Mouse (Mus musculus) lung, embryonic 15.5 days (tissue): ENCODE results near the gene Hoxc11. TPM values are rescaled to one million over a fixed set of nuclear protein-coding genes. Genes with fewer than 3 reads are reported as not detected.
A peak's percentile ranks its signal among the peaks of the same experiment; 100 is the strongest.

Experiments used
- ATAC-seq: fragments of 200-750 bp; cut with Nextera tagmentation; 2 replicates; pipeline ENCODE4 v1.8.0; 2017; ENCODE audit warnings: moderate number of reproducible peaks, borderline replicate concordance; ENCODE audit not compliant: low FRiP score, low TSS enrichment; ENCODE audit errors: extremely low read depth
- H3K27ac ChIP-seq: fragments of 300-500 bp; sonication (generic); 2 replicates; pipeline ENCODE4 v1.5.1; 2015; ENCODE audit warnings: moderate library complexity, mild to moderate bottlenecking, inconsistent platforms
- H3K27me3 ChIP-seq: fragments of 300-500 bp; sonication (generic); 2 replicates; pipeline ENCODE4 v1.6.1; 2015; ENCODE audit warnings: inconsistent platforms
- H3K36me3 ChIP-seq: fragments of 300-500 bp; sonication (generic); 2 replicates; pipeline ENCODE4 v1.6.1; 2015; ENCODE audit warnings: inconsistent platforms
- H3K4me1 ChIP-seq: fragments of 300-500 bp; sonication (generic); 2 replicates; pipeline ENCODE4 v1.6.1; 2015; ENCODE audit warnings: inconsistent platforms
- H3K4me2 ChIP-seq: fragments of 300-500 bp; sonication (generic); 2 replicates; pipeline ENCODE4 v1.6.1; 2015; ENCODE audit warnings: inconsistent platforms, mild to moderate bottlenecking, moderate library complexity
- H3K4me3 ChIP-seq: fragments of 300-500 bp; sonication (generic); 2 replicates; pipeline ENCODE4 v1.5.1; 2015; ENCODE audit warnings: mild to moderate bottlenecking, inconsistent platforms
- H3K9ac ChIP-seq: fragments of 300-500 bp; sonication (generic); 2 replicates; pipeline ENCODE4 v1.6.1; 2015; ENCODE audit warnings: inconsistent platforms
- H3K9me3 ChIP-seq: fragments of 300-500 bp; sonication (generic); 2 replicates; pipeline ENCODE4 v1.6.1; 2016; ENCODE audit warnings: inconsistent platforms
- WGBS: fragments of 180-500 bp; shearing (Covaris S2); methylation state at CpG from one replicate; pipeline ENCODE4 v1.1.7; 2015; 5-methylcytosine and 5-hydroxymethylcytosine counted together
- polyA plus RNA-seq: library from polyadenylated mRNA; unstranded; fragments of >200 nt; fragmentation: Nextera tagmentation; extraction: Ambion mirVana; gene quantifications from 2 replicates; pipeline ENCODE4 v1.2.1, GENCODE M21; 2015

Hoxc11 gene
- polyA plus RNA-seq, 1 experiment from 2014 or later, result not detected

DNA sequence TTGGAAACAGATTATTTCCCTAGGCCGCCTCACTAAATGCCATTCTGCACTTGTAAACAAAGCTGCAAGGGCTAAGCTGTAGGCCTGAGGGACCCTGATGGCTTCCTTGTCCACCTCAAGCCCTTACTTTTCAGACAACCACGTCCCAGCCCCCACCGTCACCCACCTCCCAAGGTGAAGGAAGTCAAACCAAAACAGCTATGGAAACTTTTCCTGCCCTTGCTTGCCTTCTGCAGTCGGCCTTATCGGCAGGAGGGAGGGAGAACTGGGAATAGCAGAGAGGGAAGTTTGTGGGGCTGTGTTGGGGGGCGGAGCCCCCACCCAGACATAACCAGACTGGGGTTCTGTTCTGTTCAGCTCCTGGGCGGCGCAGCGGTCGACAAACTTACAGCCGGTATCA, 38.0 kb downstream of the Hoxc11 start:
- under 1% methylated on average over 11 of the region's 11 CpGs for WGBS
- Histone ChIP-seq H3K36me3 (no peaks in the 10 kb centered on the region), H3K4me3 (no peak overlapping the region), H3K27ac (no peak overlapping the region), H3K4me2 (no peak overlapping the region), H3K9me3 (no peaks in the 10 kb centered on the region), H3K4me1 (0 out of 2 replicates have a peak, but pooled peaks cover 5% of the 10 kb centered on the region), H3K27me3 (peaks cover 98% of the 10 kb centered on the region), H3K9ac (no peak overlapping the region)
- ATAC-seq, result no peak

DNA sequence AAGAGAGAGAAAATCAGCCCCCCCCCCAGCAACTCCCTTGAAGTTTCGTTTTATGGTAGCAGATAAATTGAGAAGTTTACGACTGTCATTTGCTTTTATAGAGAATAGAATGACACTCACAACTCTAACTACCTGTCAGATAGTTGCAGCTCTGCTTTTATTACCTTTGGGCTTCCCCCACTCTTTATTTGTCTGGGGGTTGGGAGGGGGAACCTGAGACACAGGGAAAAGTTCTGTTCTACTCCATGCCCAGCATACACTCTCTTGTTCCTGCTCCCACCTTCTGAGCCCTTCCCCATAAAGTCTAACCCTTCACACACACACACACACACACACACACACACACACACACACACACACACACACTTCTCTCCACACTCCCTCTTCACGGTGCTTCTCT, 38.6 kb downstream of the Hoxc11 start:
- Histone ChIP-seq H3K4me1 (0 out of 2 replicates have a peak, but pooled peaks cover 5% of the 10 kb centered on the region), H3K4me3 (no peak overlapping the region), H3K36me3 (no peaks in the 10 kb centered on the region), H3K27ac (no peak overlapping the region), H3K9me3 (no peaks in the 10 kb centered on the region), H3K9ac (no peak overlapping the region), H3K27me3 (peaks cover 98% of the 10 kb centered on the region), H3K4me2 (no peak overlapping the region)
- no peak for ATAC-seq
- WGBS, result 3% methylated on average over 3 of the region's 3 CpGs

DNA sequence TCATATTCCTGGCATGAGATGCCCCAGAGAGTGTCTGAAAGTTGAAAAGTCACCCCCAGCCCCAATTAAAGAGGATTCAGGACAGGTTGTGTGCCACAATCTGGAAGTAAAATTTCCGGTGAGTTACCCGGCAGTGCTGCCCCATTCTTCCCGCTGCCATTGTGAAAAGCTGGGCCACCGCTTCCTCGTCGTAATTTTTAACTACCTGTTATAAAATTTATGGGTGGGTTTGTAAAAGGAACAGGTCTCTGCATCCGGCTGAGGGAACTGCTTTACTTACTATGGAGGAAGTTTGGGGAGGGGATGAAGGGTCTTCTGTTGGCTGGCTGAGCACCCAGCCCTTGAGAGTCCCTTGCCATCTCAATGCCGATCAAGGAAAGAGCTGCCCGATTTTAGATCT, 42.3 kb downstream of the Hoxc11 start:
- no peak overlapping the region for H3K4me2 ChIP-seq
- H3K4me1 ChIP-seq, result peaks cover 18% of the 10 kb centered on the region; the same call in 1 of the 2 replicates
- no peak overlapping the region for H3K4me3 ChIP-seq
- H3K9ac ChIP-seq, result no peak overlapping the region
- peaks cover 99% of the 10 kb centered on the region for H3K27me3 ChIP-seq
- H3K9me3 ChIP-seq, result no peaks in the 10 kb centered on the region
- no peaks in the 10 kb centered on the region for H3K36me3 ChIP-seq
- under 1% methylated on average over 9 of the region's 9 CpGs for WGBS
- no peak for ATAC-seq
- no peak overlapping the region for H3K27ac ChIP-seq

DNA sequence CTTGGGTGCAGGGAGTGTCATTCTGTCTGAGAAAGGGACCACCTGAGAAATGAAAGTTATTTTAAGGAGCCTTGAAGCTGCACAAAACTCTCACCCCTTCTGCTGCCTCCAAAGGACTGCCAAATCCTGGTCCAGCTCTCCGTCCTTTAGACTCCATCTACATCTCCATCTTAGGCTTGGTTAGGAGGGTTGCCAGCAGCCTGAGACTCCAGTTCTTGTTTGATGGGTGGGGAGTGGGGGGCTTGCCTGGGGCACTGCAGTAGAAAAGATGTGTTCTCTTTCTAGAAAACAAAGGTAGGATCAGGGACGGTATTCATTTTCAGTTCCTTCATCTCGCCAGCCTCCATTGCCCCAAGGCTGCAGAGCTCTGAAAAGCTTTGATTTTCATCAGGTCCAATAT, 43.2 kb downstream of the Hoxc11 start:
- 4% methylated on average over 3 of the region's 3 CpGs for WGBS
- H3K36me3 ChIP-seq, result no peaks in the 10 kb centered on the region
- no peak for ATAC-seq
- H3K27me3 ChIP-seq, result peaks cover 99% of the 10 kb centered on the region
- H3K9me3 ChIP-seq, result no peaks in the 10 kb centered on the region
- no peak overlapping the region for H3K4me3 ChIP-seq
- H3K9ac ChIP-seq, result no peak overlapping the region
- no peak overlapping the region for H3K4me2 ChIP-seq
- H3K4me1 ChIP-seq, result peaks cover 18% of the 10 kb centered on the region; the same call in 1 of the 2 replicates
- H3K27ac ChIP-seq, result no peak overlapping the region

DNA sequence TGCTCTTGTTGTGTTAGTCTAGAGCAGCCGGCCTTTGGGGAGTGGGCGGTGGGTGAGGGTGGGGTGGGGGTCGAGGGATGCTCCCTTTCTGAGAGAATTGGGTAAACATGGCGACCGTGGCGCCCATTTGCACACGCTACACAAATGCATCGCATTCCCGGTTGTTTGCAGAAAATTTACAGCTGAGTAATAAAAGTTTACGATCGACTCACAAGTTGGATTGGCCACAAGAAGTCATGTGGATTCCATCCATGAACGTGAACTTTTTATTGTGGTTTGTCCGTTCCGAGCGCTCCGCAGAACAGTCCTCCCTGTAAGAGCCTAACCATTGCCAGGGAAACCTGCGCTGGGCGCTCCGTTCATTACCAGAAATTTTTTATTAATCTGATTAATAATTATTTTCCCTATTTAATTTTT, 43.7 kb downstream of the Hoxc11 start, which contains the start of gene Hoxc6:
Gene Hoxc6, plus strand, starts transcription at position 319 of the 417 bp plus-strand sequence.
- H3K27ac ChIP-seq, result no peak within 1 kb of the TSS
- no peaks in the 10 kb centered on the region for H3K36me3 ChIP-seq
- no peaks in the 10 kb centered on the region for H3K9me3 ChIP-seq
- peaks cover 99% of the 10 kb centered on the region for H3K27me3 ChIP-seq
- no peak for ATAC-seq
- 2% methylated on average over 19 of the region's 19 CpGs for WGBS
- peak within 1 kb of the TSS; percentile 41 for H3K4me3 ChIP-seq
- peak within 1 kb of the TSS; percentile 60 for H3K4me2 ChIP-seq
- no peak within 1 kb of the TSS for H3K9ac ChIP-seq
- H3K4me1 ChIP-seq, result peaks cover 18% of the 10 kb centered on the region; the same call in 1 of the 2 replicates

DNA sequence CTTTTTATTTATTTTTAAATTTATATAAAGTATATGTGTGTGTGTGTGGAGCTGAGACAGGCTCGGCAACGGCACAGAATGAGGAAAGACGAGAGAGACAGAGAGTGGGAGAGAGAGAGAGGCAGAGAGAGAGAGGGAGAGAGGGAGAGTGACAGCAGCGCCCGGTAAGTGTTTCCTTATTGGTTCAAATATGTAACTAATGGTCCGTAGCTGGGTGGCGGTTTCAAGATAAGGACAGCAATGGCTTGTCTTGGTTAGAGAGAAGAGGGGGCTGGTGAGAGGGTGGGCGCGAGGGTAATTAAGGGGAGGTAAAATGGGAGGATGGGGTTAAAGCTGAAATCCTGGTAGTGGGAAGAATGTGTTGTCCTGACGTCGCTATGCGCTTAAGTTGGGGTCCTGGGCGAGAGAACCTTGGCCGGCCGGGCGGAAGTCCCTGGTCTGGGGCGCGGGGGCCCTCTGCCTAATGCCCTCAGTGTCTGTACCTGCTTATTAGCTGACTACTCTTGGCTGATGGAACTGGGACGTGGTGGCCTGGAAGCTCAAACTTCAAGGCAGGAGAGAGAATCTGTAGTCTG, 44.5 kb downstream of the Hoxc11 start:
- peak overlapping the region; percentile 60 for H3K4me2 ChIP-seq
- ATAC-seq, result 0 out of 2 replicates have a peak, but pooled peaks have one; percentile 20
- no peak overlapping the region for H3K27ac ChIP-seq
- no peak overlapping the region for H3K9ac ChIP-seq
- no peaks in the 10 kb centered on the region for H3K36me3 ChIP-seq
- H3K4me3 ChIP-seq, result peak overlapping the region; percentile 41
- H3K9me3 ChIP-seq, result no peaks in the 10 kb centered on the region
- H3K4me1 ChIP-seq, result peaks cover 18% of the 10 kb centered on the region; the same call in 1 of the 2 replicates
- peaks cover 100% of the 10 kb centered on the region for H3K27me3 ChIP-seq
- 1% methylated on average over 19 of the region's 19 CpGs for WGBS

DNA sequence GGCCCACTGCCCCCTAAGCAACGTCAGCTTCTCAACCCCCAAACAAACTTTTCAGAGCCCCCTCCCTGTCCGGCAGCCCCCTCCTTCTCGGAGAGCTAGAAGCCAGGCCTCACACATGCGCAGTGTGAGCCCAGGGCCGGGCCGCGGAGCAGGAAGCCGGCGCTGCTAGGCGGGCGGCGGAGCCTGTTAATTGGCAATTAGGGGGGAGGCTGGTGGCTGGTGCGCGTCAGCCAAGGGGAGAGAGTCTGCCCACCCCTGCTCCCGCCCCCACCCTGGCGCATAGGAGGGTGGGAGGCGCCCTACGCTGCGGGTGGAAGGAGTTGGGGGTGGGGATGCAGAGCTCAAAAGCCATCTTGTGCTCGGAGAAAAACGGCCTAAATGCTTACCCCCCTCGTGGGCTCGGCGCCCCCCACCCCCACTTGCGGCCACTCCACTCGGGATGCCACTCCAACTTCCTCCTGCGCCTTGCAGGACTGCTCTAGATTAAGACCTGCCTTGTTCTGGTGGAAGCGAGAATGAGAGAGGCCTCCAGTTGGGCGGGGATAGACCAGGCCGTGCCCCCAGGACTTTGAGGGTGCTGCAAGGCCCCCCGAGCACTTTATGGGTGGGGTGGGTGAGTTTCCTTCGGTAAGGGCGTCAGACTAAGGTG, 45.1 kb downstream of the Hoxc11 start:
- Histone ChIP-seq H3K27ac (no peak overlapping the region), H3K4me1 (peaks cover 18% of the 10 kb centered on the region; the same call in 1 of the 2 replicates), H3K4me2 (peak overlapping the region; percentile 60), H3K4me3 (peak overlapping the region; percentile 41), H3K36me3 (no peaks in the 10 kb centered on the region), H3K27me3 (peaks cover 100% of the 10 kb centered on the region), H3K9ac (no peak overlapping the region), H3K9me3 (no peaks in the 10 kb centered on the region)
- WGBS, result 1% methylated on average over 29 of the region's 33 CpGs
- ATAC-seq, result peak; percentile 48

DNA sequence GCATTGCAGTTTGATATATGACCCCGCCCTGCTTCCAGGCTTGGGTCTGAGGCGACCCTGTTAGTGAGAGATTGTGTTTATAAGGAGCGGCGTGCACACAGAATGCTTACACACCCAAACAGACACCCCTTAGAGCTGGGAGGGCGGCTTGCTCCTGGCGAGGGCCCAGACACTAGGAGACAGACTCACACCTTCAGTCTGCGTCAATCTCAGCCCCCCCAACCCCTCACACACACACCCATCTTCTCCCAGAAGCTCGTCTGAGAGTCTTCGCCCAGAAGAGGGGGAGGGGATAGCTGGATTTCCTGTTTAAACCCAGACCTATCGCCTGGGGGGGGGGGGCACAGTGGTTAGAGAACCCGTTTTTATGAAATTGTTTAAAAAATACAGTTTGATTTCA, 45.7 kb downstream of the Hoxc11 start:
- Histone ChIP-seq H3K4me1 (peaks cover 18% of the 10 kb centered on the region; the same call in 1 of the 2 replicates), H3K4me2 (peak overlapping the region; percentile 37; the same call in 1 of the 2 replicates), H3K4me3 (peak overlapping the region; percentile 9; the same call in 1 of the 2 replicates), H3K9me3 (no peaks in the 10 kb centered on the region), H3K36me3 (no peaks in the 10 kb centered on the region), H3K27ac (no peak overlapping the region), H3K9ac (no peak overlapping the region), H3K27me3 (peaks cover 100% of the 10 kb centered on the region)
- ATAC-seq, result peak; percentile 31; the same call in 1 of the 2 replicates
- WGBS, result 3% methylated on average over 11 of the region's 11 CpGs

DNA sequence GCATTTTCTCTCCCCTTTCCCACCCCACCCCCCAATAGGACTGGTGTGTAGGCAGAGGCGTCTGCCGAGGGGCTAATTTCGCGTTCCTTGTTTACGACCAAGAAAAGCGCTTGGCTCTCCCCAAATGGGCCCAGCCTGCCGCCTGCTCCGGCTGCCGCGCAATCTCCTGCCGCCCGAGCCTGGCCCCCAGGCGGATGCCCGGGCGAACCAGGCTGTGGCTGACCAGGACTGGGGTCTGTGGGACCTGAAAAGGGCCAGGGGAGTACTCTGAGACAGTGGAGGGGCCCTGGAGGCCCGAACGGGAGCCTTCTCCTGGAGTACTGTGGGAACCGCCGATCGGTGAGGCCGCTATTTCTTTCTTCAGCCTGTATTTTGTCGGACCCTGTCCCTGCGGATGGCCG, 46.3 kb downstream of the Hoxc11 start:
- no peaks in the 10 kb centered on the region for H3K36me3 ChIP-seq
- H3K27me3 ChIP-seq, result peaks cover 100% of the 10 kb centered on the region
- no peak overlapping the region for H3K9ac ChIP-seq
- no peaks in the 10 kb centered on the region for H3K9me3 ChIP-seq
- peaks cover 18% of the 10 kb centered on the region; the same call in 1 of the 2 replicates for H3K4me1 ChIP-seq
- H3K4me2 ChIP-seq, result peak overlapping the region; percentile 37; the same call in 1 of the 2 replicates
- H3K4me3 ChIP-seq, result peak overlapping the region; percentile 9; the same call in 1 of the 2 replicates
- 1% methylated on average over 24 of the region's 24 CpGs for WGBS
- no peak for ATAC-seq
- H3K27ac ChIP-seq, result no peak overlapping the region

DNA sequence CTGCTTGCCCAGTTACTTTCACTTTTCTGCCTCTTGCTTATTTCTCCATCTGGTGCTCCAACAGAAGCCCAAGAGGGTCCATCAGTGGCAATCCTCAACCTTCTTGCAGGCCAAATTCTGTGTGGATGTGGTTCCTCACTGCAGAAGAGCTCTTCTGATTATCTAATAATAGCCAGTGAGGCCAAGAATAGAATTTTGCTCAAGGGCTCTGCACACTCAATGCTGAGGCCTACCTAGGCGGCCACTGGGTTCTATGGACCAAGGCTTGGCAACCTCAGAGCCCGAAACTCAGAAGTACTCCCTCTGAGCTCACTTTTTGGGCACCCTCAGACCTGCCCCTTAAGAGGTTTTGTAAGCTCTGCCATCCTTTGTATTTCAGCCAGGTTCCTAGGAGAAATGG, 47.1 kb downstream of the Hoxc11 start:
- Histone ChIP-seq H3K9ac (no peak overlapping the region), H3K27me3 (peaks cover 100% of the 10 kb centered on the region), H3K4me2 (no peak overlapping the region), H3K27ac (no peak overlapping the region), H3K36me3 (no peaks in the 10 kb centered on the region), H3K4me1 (peaks cover 18% of the 10 kb centered on the region; the same call in 1 of the 2 replicates), H3K4me3 (no peak overlapping the region), H3K9me3 (no peaks in the 10 kb centered on the region)
- ATAC-seq, result no peak
- WGBS, result 34% methylated on average over 2 of the region's 2 CpGs

DNA sequence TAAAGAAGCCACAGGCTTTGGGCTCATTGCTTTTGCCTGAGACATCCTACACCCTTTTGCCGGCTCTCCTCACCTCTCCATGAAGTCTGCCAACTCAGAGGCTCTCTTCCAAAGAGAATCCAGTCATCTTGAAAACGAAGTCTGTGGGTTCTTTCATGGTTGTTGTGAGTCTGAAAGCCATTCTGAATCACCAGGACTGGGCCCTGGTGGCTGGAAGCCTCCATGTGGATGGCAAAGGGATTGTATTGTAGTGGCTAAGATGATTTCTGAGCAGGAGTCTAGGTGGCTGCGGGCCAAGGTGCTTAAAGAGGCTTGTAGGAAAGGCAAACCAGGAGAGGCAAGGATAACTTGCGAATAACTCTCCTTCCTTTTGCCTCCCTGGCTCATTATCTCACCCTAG, 47.9 kb downstream of the Hoxc11 start:
- Histone ChIP-seq H3K36me3 (no peaks in the 10 kb centered on the region), H3K4me2 (no peak overlapping the region), H3K27ac (no peak overlapping the region), H3K9me3 (no peaks in the 10 kb centered on the region), H3K9ac (no peak overlapping the region), H3K4me3 (no peak overlapping the region), H3K4me1 (peaks cover 18% of the 10 kb centered on the region; the same call in 1 of the 2 replicates), H3K27me3 (peaks cover 100% of the 10 kb centered on the region)
- WGBS, result 18% methylated on average over 4 of the region's 4 CpGs
- no peak for ATAC-seq

DNA sequence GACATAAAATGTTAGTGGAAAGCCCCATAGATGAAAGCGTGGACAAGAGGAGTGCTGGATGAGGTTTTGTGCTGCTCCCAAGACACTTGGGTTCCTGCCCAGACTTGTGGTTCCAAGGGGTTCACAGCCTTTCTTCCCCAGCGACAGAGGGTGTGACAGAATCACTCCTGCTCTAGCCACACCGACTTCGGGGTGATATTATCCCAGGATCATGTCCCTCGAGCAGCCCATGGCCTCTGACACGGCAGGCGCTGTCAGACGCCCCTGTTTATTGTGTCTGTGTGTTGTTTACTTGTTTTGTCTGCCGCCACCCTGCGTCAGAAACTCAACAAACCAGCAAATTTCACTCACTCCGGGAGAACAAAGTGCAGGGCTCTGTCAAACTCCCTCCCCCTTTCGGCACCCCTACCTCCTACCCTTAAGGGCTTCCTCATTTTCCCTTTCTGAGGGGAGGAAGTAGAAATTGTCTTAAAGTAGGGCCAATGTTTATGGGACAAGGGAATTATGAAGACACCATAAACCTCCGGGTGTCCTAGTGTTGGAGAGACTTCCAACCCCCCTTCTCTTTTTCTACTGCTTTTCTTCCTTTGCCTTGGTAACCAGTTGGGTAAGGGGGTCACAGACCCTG, 48.7 kb downstream of the Hoxc11 start:
- 2% methylated on average over 13 of the region's 13 CpGs for WGBS
- no peak for ATAC-seq

More for the DNA sequence above, 48.7 kb downstream of the Hoxc11 start:
- Histone ChIP-seq H3K36me3 (no peaks in the 10 kb centered on the region), H3K27ac (no peak overlapping the region), H3K4me2 (no peak overlapping the region), H3K9me3 (no peaks in the 10 kb centered on the region), H3K27me3 (peaks cover 100% of the 10 kb centered on the region), H3K4me3 (no peak overlapping the region), H3K4me1 (peaks cover 18% of the 10 kb centered on the region; the same call in 1 of the 2 replicates), H3K9ac (no peak overlapping the region)
